In the genomic region with DNA sequence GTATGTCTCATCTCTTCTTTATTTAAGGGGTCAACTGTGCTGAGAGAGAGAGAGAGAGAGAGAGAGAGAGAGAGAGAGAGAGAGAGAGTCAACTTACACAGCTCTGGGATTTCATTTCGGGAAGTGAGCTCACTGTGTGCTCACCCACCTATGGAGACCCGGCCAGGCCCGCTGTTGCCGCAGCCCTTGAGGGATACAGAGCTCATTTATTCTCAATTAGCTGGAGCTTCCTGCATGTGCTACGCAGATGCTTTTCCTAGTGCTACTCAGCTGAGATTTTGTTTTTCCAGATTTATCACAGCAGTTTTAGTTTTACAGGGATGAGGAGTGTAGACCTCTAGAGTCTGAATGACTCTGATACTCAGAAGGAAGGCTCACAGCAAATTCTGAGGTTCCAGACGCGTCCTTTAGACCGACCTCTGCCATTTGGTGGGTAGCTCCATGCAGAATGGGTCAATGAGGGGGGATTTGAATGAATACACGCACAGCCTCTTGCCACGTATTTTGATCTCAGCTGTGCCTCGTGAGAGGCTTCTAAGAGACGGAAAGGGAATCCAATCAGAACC, we compare ENCODE assay signal across 10 mouse cellular contexts.
DNase-seq lines count a peak whose midpoint lies in the region; ATAC-seq and TF ChIP-seq lines count a peak whose summit lies in the region.
"Had no signal": no experiment of that assay in that cellular context is flagged by ENCODE, and none has a peak within 500 bp of the region (broad histone marks: within the 10 kb centered on the region; RNA-seq: fewer than 3 reads in every experiment).

No protein-coding gene starts in this region.

- TF ChIP-seq CTCF in cerebellum, adult 2 months (IDR thresholded peaks at IDR 0.05; ENCODE audit: borderline replicate concordance, insufficient read depth, low read depth, low read length) = no peak

- WGBS in kidney, embryonic 15.5 days = 23% methylated on average over 12 of the region's 12 CpGs
- 31% methylated on average over 12 of the region's 12 CpGs for WGBS in embryonic facial prominence, embryonic 10.5 days
- 27% methylated on average over 12 of the region's 12 CpGs for WGBS in limb, embryonic 15.5 days
- 64% methylated on average over 12 of the region's 12 CpGs for WGBS in cerebellum, adult 2 months

- H3K9ac ChIP-seq in kidney, embryonic 15.5 days = no peak overlapping the region
- H3K9ac ChIP-seq in limb, embryonic 15.5 days = no peak overlapping the region

- peak overlapping the region; percentile 1 for H3K4me2 ChIP-seq in kidney, embryonic 15.5 days
- no peak overlapping the region for H3K4me2 ChIP-seq in limb, embryonic 15.5 days

- peaks cover 41% of the 10 kb centered on the region for H3K4me1 ChIP-seq in kidney, embryonic 15.5 days
- H3K4me1 ChIP-seq in embryonic facial prominence, embryonic 10.5 days = peaks cover 62% of the 10 kb centered on the region
- H3K4me1 ChIP-seq in limb, embryonic 15.5 days = peaks cover 32% of the 10 kb centered on the region
- no peaks in the 10 kb centered on the region; the same call in 1 of the 2 replicates for H3K4me1 ChIP-seq in cerebellum, adult 2 months (ENCODE audit: control insufficient read depth, insufficient read depth, low read length)

- no peaks in the 10 kb centered on the region for H3K9me3 ChIP-seq in kidney, embryonic 15.5 days (replicated peaks)
- no peaks in the 10 kb centered on the region for H3K9me3 ChIP-seq in embryonic facial prominence, embryonic 10.5 days
- H3K9me3 ChIP-seq in limb, embryonic 15.5 days = no peaks in the 10 kb centered on the region

- H3K27me3 ChIP-seq in kidney, embryonic 15.5 days = no peaks in the 10 kb centered on the region
- no peaks in the 10 kb centered on the region for H3K27me3 ChIP-seq in embryonic facial prominence, embryonic 10.5 days (replicated peaks; ENCODE audit: low read depth, poor library complexity, severe bottlenecking)
- no peaks in the 10 kb centered on the region for H3K27me3 ChIP-seq in limb, embryonic 15.5 days
- no peaks in the 10 kb centered on the region for H3K27me3 ChIP-seq in cerebellum, adult 2 months (ENCODE audit: control insufficient read depth, insufficient read depth, low read length)

- TF ChIP-seq POLR2A in cerebellum, adult 2 months (IDR thresholded peaks at IDR 0.05; ENCODE audit: borderline replicate concordance, insufficient read depth, low read length) = no peak

- ATAC-seq in kidney, embryonic 15.5 days (replicated peaks; ENCODE audit: low FRiP score) = peak; percentile 91
- ATAC-seq in limb, embryonic 15.5 days (ENCODE audit: insufficient number of reproducible peaks, low FRiP score, low TSS enrichment, low read depth) = peak; percentile 62
- ATAC-seq: inflammation-experienced regulatory T-cells, adult 6 months had no signal

- no peaks in the 10 kb centered on the region for H3K36me3 ChIP-seq in kidney, embryonic 15.5 days
- no peaks in the 10 kb centered on the region for H3K36me3 ChIP-seq in embryonic facial prominence, embryonic 10.5 days (replicated peaks)
- H3K36me3 ChIP-seq in limb, embryonic 15.5 days = no peaks in the 10 kb centered on the region

- H3K27ac ChIP-seq in kidney, embryonic 15.5 days = peak overlapping the region; percentile 65
- H3K27ac ChIP-seq in embryonic facial prominence, embryonic 10.5 days (replicated peaks) = peak overlapping the region; percentile 40
- peak overlapping the region; percentile 75 for H3K27ac ChIP-seq in limb, embryonic 15.5 days
- H3K27ac ChIP-seq in cerebellum, adult 2 months (ENCODE audit: insufficient read depth, low read length) = no peak overlapping the region
- H3K27ac ChIP-seq: left cerebral cortex, adult 2 months had no signal

- H3K4me3 ChIP-seq in kidney, embryonic 15.5 days (replicated peaks) = no peak overlapping the region
- H3K4me3 ChIP-seq in embryonic facial prominence, embryonic 10.5 days = no peak overlapping the region
- H3K4me3 ChIP-seq in limb, embryonic 15.5 days = no peak overlapping the region
- H3K4me3 ChIP-seq in cerebellum, adult 2 months (replicated peaks; ENCODE audit: insufficient read depth, low read depth, low read length) = no peak overlapping the region
- H3K4me3 ChIP-seq: left cerebral cortex, adult 2 months had no signal

- no peak for DNase-seq in kidney, adult 8-10 months
- peak; percentile 74 for DNase-seq in embryonic facial prominence, embryonic 10.5 days (ENCODE audit: low spot score)
- DNase-seq in gastrocnemius, postnatal 25 days = peak; percentile 58
- no peak for DNase-seq in cerebellum, postnatal 36 days
- DNase-seq in cerebellum, adult 2 months = no peak
- no peak for DNase-seq in ovary, adult 18-20 months (ENCODE audit: low spot score)

Comparison
In these comparisons a context has a peak if more than half of its experiments do, and no peak if none do; other contexts are left out.
1. DNase-seq: peak in embryonic facial prominence, embryonic 10.5 days (single experiment) and gastrocnemius, postnatal 25 days (single experiment); none in kidney, adult 8-10 months (0 of 2), cerebellum, postnatal 36 days (0 of 2), cerebellum, adult 2 months (0 of 2) and ovary, adult 18-20 months (single experiment).